Mouse (Mus musculus): ENCODE measurements at regions not wholly inside any gene's neighbourhood (a gene's known extent, or its start where the extent isn't known, plus 50 kb on each side); places are given as distances from the start of the nearest gene placed in this dataset.

DNA sequence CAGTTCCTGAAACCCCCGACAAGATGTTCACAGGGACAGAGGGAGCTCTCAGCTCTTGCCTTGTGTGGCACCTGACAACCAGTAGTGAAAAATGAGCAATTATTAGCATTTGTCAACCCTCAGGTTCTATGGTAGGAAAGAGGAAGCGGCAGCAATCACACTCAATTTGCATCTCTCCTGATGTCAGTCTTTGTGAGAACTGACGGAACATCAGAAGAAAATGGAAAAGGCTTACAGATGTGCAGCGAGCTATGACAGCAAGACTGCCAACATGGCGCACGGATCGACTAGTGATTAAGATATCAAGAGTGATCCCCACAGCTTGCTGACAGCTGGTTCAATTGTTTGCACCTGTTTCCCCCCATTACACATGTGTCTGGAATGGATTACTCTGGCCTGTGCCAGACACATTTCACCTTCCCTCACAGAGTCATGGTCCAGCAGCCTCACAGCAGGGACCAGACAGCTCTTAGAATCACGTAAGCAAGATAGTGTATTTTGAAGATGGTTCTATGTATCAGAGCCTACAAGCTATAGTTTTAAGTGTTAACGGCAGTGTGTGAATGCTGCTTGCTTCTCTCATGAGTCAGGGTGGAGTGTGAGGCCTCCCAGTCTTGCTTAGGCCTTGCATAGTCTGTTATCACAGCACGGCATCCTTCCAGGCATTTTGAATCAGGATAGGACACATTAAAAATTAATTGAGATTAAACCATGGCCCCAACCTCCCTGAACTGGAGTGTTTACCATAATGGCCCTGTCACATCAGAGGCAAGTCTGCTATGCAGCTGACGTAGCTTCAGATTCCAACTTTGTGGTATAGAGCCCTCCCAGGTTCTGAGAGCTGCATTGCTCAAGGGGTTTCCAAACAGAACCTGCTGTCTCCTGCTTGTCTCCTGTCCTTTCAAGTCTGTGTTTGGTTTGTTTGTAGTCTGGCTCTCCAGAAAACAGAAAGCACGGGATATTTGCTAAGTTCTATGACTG, 2258.0 kb downstream of the 4930444P10Rik start:
- DNase-seq (ENCODE audit: low read depth) = no peak

DNA sequence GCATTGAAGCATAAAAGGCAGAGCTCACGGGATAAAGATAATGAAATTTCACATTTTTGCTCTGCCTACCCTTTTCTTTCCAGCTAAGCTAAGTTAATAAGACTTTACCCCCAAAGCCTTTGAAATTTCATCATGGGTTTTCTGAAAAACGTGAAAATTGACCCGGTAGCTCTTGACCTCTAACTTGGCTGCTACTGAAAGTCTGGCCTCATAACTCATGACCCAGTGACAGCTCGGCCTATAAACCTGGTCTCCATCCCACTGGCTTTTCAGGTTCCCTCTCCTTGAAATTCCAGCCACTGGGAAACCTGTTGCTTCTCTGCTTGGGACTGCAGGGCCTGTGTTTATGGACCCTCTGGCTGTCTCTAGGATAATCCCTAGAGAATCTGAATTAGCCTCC, 2285.3 kb downstream of the 4930444P10Rik start:
- DNase-seq (ENCODE audit: low read depth) = no peak

DNA sequence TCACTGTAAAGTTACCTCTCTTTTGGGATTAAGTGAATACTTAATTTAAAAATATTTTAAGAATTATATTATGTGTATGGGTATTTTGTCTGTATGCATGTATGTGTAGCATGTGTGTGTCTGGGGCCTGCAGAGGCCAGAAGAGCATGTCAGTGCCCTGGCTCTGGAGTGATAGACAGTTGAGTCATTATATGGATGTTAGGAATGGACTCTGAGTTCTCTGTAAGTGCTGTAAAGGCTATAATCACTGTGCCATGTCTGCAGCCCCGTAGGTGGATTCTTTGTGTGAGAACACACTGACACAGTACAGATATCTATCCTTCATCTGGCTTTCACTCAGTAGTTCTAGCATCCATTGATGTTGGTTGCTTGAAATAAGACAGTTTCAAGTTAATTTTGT, 2292.7 kb downstream of the 4930444P10Rik start:
- DNase-seq (ENCODE audit: low read depth) = no peak

DNA sequence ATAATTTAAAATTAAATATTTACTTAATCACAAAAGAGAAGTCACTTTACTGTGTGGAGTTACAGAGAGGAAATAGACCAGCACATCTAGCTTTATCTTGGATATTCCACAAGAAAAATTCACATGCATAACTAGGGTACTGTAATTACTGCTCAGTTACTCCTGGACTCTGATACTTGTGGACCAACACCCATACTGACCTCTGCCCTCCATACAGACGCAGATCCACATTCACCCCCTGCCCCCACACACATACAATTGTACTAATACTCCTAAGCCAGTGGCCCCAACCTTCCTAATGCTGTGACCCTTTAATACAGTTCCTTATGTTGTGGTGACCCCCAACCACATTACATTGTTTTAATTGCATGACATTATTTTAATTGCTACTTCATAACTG, 2294.3 kb downstream of the 4930444P10Rik start:
- no peak for DNase-seq (ENCODE audit: low read depth)

DNA sequence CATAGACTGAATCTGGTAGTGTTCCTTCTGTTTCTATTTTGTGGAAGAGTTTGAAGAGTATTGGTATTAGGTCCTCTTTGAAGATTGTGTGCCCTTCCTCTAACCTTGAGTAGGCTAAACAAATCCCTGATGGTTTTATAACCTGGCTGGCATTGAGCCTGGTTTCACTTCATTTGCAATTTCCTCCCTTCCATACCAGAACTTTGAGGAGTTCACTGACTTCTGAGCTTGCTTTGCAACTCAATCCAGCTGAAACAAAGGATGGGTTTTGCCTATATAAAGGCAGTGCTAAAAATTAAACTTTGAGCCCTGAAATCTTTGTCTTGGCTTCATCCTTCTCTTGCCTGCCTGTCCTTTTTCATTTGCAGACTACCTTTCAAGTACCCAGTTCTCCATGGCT, 2297.9 kb downstream of the 4930444P10Rik start:
- DNase-seq (ENCODE audit: low read depth) = no peak

DNA sequence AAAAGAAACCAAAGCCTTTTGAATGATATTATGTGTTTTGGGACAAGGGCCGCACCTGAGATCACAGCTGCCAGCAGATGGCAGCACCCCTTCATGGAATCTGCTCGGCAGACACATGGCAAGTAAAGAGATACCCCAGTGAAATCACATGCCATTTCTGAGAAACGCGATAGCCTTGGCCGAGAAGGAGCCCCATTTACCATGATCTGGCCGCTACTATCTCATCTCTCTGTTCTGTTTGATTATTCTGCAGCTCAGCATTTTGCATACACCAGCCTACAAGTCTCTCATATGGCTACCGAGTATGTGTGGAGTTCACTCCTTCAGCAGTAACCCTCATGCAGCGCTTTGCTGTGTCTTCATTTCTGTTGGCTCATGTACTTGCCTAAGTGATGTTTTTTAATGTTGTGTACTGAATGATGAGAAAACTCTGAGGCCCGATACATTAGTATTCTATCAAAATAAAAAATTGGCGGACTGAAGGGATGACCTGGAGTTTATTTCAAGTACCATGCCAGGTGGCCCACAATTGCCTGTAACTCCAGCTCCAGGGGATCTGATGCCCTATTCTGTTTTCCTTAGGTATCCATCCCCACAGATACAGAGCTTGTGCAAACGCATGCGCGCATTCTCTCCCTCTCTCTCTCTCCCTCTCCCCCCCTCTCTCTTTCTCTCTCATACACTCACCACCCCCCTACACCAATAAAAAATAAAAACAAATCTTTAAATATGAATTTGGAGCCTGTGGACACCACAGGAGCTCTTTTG, 2303.6 kb downstream of the 4930444P10Rik start:
- DNase-seq (ENCODE audit: low read depth) = peak; percentile 71

DNA sequence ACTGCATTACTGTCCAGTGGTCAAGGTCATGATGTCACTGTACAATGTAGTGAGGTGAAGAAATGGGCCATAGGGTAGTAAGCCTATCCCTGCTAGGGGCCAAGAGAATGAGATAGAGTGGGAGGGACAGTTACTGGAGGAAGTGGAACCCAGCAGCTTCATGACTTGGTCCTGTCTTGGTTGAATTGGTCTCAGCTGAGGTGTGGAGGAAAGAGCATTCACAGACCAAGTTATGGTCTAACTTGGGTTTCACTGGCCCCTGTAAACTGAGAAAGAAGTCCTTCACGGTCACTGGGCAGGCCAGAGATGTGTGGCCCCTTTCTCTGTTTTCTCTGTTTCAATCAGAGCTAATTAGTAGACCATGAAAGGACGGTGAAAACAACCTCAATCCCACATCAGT, 2306.1 kb downstream of the 4930444P10Rik start:
- DNase-seq (ENCODE audit: low read depth) = no peak

DNA sequence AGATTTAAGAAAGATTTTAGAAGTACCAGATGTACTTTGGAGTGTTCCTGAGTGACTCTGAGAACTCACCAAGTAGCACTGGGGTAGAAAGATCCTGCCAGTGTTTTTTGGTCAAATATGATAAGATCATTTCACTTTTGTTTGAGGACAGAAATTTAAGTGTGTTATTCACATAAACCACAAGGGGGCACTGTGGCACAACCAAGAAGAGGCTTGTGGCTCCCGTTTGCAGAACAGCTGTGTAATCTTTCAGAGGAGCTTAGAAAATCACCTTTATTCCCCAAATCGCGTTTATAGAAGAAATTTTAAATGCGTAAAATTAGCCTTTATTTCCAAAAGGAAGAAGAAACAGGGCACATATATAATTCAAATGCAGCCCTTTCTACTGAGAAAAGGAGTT, 2308.7 kb downstream of the 4930444P10Rik start:
- peak; percentile 80 for DNase-seq (ENCODE audit: low read depth)

DNA sequence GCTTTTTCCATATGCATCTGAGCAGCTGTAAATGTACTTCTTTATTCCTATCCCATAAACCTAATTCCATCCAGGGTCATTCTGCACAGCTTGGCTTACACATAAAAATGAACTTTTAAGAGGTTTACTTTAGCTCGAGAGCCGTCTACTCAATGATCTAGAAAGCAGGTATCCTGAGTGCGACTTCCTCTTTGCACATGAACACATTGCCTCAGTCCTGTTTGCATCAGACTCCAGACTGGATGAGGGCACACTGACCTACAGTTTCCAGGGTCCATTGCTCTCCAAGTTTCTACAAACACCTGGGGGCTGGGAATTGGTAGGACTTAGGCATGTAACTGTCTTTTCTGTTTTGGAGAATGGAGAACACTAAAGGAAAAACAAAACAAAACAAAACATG, 2310.5 kb downstream of the 4930444P10Rik start:
- DNase-seq (ENCODE audit: low read depth) = no peak

DNA sequence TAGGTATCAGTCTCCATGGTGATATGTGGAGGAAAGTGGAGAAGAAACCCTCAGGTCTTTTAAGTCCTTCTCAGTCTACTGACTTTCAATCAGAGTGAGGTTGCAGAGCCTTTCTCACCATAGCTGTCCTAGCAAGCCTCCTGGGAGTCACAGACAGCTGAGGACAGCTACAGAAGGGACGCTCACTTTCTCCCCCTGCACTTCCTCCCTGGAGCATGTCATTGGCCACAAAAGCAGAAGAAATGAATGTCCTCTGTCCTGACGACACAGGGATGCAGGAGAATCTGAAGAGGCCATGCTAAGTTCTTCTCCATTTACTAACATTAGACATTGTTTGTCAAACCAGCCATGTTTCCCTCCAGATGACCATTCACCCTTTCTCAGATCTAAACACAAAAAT, 2321.0 kb downstream of the 4930444P10Rik start:
- DNase-seq (ENCODE audit: low read depth) = no peak

DNA sequence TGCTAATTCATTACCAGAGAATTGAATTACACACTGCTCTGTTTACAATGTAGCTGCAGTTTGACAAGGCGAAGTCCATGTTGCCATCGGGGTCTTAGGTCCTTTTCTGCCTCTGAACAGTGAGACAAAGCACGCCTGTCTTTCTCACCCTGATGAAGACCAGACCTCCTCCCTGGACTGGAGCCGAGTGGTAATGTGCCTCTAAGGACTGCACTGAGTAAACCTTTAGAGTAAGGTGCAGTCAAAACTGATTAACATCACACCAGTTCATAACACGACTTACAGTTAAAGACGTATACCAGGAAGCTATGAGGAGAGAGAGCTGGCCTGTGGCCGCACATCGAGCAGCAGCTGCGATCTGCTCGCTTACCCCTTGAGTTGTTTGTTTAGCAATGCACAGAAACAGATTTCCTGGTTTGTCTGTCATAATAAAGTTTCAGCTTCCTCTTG, 2322.1 kb downstream of the 4930444P10Rik start:
- no peak for DNase-seq (ENCODE audit: low read depth)

DNA sequence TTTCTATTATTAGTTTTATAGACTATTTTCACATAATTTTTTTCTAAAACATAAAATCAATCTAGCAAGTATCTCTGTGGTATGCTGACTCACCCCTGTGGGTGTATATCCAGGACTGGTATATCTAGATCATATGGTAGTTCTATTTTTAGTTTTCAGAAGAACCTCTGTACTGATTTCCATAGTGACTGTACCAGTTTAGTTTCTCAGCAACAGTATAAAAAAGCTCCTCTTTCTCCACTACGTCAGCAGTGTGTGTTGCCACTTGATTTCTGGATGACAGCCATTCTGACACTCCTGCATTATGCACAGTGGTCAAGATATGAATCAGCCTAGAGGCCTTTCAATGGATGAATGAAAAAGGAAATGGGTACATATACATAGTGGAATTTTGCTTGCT, 2338.6 kb downstream of the A830018L16Rik start:
- peak; percentile 50 for DNase-seq (ENCODE audit: low read depth)

DNA sequence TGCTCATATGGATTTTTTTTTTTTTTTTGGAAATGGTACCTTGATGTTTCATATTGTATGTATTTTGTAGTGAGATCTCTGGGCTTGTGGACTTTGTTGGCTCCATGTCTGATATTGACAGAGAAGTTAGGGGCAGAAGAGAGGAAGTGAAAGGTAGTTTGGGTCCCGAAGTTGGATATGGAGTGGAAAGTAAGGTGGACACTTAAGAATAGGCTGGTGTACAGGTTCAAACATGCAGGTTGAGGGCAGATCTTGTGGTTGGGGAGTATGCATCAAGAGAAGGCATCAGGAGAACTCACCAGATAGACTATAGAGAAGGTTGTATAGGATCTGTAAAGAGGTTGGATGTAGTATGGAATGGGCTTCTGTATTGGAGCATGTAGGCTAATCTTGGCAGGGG, 2337.5 kb downstream of the A830018L16Rik start:
- DNase-seq (ENCODE audit: low read depth) = no peak

Data from induced T-regulatory cell, adult 2 months (primary cell).